Mouse (Mus musculus) yolk sac, embryonic 10.5 days (tissue): Measurements from ENCODE around the gene Iqcf5.
"Not testable (repeated sequence)": the region's sequence is repeated elsewhere in the genome, so short reads cannot be mapped to it uniquely, and the experiment has no call there.

Source experiments
- DNase-seq: peaks from one replicate; pipeline ENCODE4 v3.0.0-alpha.2; 2017; ENCODE audit warnings: low spot score

The Iqcf5 gene

DNA sequence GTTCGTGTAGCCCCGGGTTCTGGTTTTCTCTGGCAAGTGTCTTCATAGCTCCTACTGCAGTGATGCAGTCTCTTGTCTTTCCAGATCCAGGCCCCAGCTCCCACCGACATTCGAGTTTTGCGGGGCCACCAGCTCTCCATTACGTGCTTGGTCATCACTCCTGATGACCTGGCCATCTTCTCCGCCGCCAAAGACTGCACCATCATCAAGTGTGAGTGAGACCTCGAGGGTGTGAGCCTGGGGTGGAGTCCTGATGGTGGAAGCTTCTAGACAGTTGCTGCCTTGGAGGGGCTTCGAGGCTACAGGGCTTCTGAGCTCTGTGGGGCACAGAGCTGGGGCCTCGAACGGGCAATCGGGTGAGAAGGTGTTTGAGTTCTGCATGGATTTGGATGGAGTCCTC, 32.7 kb upstream of the Iqcf5 start:
- DNase-seq, result no peak

DNA sequence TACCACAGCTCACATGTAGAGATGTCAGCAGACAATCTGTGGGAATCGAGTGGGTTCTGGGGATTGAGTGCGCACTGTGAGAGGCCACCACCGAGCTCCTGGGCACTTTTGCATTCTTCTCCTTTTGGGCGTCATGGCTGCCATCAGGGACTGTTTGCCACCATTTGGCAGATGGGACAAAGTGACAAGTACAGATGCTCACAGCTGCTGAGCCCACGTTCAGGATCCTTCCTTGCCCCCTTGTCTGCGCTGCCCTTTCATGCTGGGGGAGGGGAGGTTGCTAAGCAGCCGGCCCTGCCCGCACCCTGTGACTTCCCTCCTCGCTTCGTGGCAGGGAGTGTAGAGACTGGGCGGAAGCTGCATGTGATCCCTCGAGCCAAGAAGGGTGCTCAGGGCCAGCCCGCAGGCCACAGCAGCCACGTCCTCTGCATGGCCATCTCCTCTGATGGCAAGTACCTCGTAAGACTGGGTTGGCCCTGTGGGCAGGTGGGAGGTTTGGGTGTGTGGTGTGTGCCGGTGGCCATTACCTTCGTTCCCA, 31.7 kb upstream of the Iqcf5 start:
- DNase-seq, result no peak

DNA sequence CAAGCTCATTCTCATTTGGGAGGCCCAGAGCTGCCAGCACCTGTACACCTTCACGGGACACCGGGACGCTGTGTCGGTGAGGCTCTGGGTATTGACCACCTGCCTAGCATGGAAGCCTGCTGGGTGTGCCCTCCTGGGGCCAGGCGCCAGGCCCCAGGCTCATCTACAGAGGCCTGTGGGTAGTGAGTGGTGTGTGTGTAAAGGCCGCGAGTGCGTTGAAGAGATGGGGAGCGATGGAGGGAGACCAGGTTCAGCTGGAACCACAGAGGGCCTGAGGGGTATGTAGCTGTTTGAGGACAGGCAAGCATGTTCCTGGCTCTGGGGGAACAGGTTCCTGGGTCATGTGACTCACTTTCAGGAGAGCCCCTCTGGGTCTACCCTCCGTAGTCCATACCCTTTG, 31.2 kb upstream of the Iqcf5 start:
- DNase-seq, result no peak

DNA sequence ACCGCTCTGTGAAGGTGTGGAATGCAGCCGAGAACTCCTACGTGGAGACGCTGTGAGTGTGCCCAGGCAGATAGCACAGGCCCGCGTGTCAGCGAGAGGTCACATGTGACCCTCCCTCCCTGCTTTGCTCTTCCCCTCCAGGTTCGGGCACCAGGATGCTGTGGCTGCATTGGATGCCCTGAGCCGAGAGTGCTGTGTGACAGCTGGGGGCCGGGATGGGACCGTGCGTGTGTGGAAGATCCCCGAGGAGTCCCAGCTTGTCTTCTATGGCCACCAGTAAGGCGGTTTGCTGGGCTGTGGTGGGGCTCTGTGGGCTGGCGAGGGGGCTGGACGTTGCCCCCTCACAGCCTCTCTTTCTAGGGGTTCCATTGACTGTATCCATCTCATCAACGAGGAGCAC, 30.8 kb upstream of the Iqcf5 start:
- DNase-seq, result no peak

DNA sequence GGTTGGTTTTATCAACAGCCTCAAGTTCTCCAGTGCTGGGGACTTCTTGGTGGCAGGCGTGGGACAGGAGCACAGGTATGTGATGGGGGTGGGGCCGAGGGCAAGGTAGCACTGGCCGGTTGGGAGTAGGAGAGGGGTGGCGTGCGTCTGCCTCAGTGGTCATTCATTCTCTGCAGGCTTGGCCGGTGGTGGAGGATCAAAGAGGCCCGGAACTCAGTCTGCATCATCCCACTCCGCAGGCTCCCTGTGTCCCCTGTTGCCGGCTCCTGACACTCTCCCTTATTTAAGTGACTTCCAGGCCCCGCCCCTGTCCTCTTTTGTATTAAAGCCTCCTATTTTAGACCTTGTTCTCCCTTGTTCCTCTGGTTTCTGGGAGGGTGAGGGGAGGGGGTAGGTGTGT, 29.3 kb upstream of the Iqcf5 start:
- DNase-seq, result no peak

DNA sequence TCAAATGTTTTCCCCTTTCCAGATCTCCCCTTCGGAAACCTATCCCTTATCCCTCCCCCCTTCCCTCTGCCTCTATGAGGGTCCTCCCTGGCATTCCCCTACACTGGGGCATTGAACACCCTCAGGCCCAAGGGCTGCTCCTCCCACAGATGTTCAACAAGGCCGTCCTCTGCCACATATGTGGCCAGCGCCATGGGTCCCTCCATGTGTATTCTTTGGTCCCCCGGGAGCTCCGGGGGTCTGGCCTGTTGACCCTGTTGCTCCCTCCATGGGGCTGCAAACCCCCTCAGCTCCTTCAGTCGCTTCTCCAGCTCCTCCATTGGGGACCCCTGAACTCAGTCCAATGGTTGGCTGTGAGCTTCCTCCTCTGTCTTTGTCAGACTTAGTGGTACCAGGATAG, 26.8 kb upstream of the Iqcf5 start:
- not testable (repeated sequence) for DNase-seq

DNA sequence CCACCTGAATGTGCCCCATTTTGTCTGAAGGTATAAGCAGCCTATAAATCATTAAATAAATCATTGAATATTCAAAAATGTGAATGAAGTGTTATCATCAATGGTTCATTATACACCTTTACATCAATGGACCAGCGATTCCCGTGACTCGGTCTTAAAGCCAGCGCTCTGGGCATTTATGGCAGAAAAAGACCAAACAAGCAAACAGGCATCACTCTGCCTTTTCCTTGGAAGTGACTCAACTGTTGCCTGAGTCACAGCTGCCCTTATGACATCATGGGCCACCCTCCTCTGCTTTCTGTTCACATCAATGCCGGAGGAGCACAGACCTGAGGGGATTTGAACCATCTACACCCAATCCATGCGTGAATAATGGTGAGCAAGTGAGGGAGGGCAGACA, 14.7 kb upstream of the Iqcf5 start, which contains the start of gene Iqcf1:
Iqcf1 (plus strand) TSS at position 301 of the 400 bp plus-strand sequence.
- no peak for DNase-seq

DNA sequence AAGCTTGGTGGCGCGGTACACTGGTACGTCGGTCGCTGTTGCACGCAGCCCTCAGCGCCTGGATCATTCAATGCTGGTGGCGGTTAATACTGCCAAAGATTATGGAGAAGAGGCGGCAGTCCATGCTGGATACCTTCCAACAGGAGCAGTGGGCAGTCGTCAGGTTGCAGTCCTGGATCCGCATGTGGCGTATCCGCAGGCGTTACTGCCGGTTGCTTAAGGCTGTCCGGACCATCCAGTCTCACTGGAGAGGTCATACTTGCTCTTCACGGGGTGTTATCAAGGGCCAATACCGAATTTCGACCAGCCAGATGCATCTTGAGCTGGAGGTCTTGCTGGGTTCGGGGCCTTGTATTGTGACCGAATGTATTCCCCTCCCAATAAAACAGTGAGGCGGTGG, 12.5 kb upstream of the Iqcf5 start:
- no peak for DNase-seq

DNA sequence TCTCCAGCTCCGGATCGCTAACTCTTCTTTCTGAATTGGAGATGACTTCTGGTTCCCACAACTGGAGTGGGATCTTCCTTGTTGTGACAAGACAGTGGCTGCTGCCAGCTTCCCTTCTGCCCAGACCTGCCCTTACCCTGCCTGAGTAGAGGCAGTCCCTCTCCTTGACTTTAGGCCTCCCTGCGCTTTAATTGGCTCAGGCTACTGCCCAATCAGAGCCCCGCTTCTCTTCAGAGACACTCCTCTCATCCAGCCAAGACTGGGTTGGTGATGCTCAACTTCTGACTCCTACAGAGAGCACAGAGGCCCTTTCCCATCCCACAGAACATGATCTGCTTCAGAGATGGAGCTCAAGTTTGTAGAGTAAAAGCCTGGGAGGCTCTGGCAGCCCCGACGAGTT, 10.1 kb upstream of the Iqcf5 start:
- DNase-seq, result no peak

DNA sequence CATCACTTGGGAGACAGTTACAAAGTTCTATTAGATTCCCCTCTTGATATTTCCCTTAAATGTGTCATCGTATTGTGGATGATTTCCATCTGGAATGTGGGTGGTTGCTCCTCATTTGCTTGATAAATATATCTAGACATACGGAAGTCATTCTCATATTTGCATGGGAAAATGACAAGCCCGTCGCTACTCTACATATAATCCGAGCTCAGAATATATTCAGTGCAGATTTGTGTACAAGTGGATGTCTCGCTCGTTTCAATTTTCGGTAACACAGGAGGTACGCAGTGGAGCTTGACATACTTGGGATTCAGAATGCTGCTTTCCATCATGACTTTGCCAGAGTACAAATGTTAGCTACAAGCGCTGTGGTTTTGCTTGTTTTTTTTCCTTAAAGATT, 5.0 kb upstream of the Iqcf5 start:
- DNase-seq, result no peak

DNA sequence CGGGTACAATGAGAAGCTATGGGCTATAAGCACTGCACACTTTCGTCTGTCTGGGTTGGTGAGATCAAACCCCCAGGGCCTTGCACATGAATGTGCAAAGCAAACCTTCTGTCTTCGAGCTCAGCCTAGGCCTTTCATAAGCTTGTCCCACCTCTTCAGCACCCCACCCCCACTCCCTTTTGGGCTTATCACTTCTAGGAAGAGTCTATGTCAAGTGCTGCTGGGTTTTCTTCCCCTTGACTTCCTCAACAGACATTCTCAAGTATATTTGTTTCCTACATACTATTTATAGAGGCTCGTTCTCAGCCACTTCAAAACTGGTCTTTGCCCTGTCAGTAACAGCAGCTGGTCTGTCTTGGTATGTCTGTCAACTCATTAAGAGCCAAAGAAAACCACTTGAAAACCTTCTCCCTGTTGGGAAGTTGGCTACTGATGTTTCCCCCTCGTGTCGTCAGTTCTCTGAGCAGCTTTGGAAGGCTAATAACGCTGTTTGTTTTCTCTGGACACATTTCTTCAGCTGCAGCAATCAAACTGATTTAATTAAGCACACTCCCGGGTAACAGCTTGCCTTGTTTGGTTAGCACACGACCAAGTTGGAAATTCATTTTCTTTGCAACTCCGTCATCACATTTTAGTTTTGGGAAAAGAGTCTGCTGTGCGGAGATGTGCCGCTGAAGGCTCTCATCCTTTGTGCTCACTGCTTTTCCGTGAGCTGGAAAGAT, 1.5 kb upstream of the Iqcf5 start:
- no peak for DNase-seq

DNA sequence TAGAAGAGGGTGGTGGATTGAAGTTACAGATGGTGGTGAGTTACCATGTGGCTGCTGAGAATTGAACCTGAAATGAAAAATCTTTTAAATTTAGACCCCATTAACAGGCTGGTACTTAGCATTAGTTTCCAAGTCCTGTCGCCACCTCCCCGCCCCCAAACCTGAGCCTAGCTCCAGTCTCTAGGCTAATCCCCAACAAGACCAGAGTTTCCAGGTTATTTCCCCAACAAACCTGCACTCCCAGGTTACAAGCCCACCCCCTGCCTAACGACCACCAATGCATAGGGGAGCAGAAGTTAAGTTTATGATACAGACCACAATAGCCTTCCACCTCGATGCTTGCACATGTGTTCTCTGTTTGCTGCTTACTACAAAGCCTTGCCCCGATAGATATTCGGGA, 807 bp upstream of the Iqcf5 start:
- no peak for DNase-seq

DNA sequence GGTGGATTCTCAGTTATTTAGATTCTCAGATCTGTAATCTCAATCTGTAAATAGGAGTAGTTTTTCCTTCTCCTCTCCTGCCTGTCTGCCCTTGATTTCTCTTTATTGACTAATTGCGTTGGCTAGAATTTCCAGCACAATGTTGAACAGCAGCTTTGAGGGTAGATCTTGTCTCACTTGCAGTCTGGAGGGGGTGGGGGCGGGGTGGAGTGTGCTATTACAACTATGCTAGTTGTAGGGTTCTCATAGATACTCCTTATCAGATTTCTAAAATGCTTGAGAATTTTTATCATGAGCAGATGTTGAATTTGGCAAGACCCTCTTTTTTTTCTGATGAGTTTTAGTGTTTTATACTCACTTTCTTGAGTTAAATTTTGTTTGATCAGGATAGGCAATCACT, 5.1 kb downstream of the Iqcf5 start:
- DNase-seq, result no peak

DNA sequence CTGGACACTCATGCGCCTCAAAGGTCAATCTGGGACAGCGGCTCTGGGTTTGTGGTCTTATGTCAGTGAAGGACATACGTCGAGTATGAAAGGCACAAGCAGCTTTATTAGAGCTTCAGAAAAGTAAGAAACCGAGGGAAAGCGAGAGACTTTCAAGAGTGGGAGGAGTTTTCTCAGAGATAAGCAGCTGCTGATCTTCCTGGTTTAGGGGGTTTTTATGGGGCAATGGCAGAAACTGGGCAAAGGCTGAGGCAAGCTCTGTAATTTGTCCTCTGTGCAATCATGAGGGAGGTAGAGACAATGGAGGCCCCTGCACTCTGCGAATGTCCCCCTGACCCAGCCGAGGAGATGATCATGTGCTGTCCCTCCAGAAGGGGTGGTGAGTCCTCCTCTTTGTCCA, 5.5 kb downstream of the Iqcf5 start:
- no peak for DNase-seq

DNA sequence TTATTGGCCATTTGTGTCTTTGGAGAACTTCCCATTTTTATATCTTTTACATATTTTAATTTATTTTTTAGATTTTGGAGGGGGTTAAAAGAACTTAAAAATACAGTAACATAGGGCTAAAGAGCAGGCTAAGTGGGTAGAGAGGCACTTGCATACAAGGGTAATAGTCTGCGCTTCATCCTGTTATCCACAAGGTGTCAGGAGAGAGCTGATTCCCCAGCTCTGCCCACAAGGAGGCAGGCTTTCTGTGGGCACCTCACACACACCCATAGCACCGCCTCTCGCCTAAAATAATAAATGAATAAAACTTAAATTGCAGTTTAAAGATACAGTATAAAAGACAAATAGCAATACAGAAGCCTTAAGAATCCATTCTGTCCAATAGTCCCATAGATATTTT, 17.5 kb downstream of the Iqcf5 start:
- no peak for DNase-seq

DNA sequence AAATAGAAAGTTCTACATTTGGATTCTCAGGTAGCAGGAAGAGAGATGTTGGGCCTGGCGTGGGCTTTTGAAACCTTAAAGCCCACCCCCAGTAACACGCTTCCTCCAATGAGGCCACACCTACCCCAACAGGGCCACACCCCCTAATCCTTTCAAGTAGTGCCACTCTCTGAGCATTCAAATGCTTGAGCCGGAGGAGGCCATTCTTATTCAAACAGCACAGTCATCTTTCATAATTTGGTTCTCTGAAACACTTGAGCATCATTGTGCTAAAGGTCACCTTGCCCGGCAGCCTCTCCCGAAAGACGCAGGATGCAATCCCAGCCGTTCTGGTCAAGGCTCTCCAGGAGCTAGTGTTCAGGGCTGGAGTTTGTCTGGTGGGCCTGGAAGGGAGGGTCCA, 19.9 kb downstream of the Iqcf5 start:
- DNase-seq, result no peak

DNA sequence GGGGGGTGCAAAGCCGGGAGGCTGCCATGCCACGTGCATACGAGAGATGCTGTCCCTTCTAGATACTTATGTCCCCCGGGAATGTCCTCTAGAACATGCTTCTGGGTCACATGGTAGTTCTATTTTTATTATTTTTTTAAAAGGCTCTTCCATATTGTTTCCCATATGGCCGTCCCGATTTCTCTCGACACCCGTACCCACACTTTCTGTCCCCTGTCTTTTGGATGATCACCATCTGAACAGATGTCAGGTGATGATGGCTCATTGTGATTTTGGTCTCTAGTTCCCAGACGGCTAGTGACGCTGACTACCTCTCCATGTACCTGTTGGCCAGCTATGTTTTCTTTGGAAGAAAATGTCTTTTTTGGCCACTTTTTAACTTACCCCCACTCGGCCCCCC, 20.6 kb downstream of the Iqcf5 start:
- no peak for DNase-seq

DNA sequence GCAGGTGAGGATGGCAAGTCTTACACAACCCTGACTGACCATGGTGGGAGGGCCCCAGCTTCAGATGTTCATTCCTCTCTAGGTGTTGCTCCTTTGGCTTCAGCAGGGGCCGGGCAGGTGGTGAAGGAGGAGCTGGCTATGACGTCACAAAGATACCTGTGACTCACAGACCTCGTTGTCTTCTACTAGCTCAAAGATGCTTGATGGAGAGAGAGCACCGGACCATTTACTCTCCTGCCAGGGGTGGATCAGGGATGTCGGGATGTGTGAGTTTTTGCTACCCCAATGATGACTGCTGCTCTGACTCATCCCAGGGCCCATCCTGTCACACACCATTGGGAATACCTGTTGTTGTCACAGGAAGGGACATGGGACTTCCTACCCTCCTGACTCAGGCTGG, 47.2 kb downstream of the Iqcf5 start, which contains the start of gene Iqcf3:
Iqcf3 (minus strand) TSS at position 101 of the 400 bp plus-strand sequence.
- DNase-seq, result no peak

DNA sequence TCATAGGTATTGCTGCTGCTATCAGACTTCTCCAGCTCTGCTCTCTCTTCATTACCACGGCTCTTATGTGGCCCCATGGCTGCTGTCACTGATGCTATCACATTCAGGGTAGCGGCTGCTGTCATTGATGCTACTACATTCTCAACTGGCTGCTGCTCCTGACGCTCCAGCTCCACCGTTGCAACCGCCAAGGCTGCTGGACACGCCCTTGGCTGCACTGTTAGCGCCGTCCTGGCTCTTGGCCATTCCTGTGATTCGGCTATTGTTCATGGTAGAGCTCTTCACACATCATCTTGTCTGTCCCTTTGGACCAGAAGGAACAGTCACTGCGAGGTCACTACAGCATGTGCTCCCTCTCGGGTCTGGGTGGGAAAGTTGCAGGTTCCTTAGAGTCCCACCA, 47.9 kb downstream of the Iqcf5 start:
- DNase-seq, result no peak

DNA sequence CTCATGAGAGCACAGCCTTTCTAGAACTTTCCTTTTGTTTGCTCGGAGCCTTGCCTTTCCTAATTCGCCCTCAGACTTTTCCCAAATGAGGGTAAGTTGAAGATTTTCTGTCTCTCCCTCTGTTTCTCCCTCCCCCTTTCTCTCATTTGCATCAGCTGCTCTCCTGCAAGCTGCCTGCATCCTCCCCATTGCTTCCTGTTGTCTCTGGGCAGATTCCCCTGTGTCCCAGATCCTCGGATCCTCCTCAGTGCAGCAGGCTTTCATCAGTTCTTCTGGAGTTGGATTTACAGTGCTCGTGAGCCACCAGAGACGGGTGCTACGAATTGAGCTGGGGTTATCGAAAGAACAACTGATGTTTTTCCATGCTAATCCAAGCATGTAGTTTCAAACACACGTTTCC, 49.7 kb downstream of the Iqcf5 start:
- no peak for DNase-seq
